Mouse (Mus musculus) layer of hippocampus, postnatal 36 days (tissue): ENCODE measurements at regions not wholly inside any gene's neighbourhood (a gene's known extent, or its start where the extent isn't known, plus 50 kb on each side); places are given as distances from the start of the nearest gene placed in this dataset.

Source experiments
- DNase-seq, 2 experiments: peaks; one replicate each; pipeline ENCODE4 v3.0.0; 2022

GRCm38 (mm10) chr11:112982802-112983591 is 201.0 kb downstream of the Sox9 start:
- DNase-seq, result peak; percentile 55 to 75

- DNase-seq, result no peak
Observed at GRCm38 (mm10) chr11:112986029-112986573, 204.1 kb downstream of the Sox9 start.

- DNase-seq, result no peak
Observed at GRCm38 (mm10) chr11:112987782-112988181, 205.8 kb downstream of the Sox9 start.

GRCm38 (mm10) chr11:112988900-112989299 is 206.9 kb downstream of the Sox9 start:
- no peak for DNase-seq

- no peak for DNase-seq
Observed at GRCm38 (mm10) chr11:112989981-112990512, 208.0 kb downstream of the Sox9 start.

- no peak for DNase-seq
Observed at GRCm38 (mm10) chr11:112990751-112991150, 208.7 kb downstream of the Sox9 start.

GRCm38 (mm10) chr11:112991862-112992261 is 209.8 kb downstream of the Sox9 start:
- no peak for DNase-seq

- no peak for DNase-seq
Observed at GRCm38 (mm10) chr11:112998777-112999583, 217.0 kb downstream of the Sox9 start.

- no peak for DNase-seq
Observed at GRCm38 (mm10) chr11:113001071-113001470, 219.0 kb downstream of the Sox9 start.

GRCm38 (mm10) chr11:113005895-113006294 is 223.9 kb downstream of the Sox9 start:
- no peak for DNase-seq

- DNase-seq, result no peak
Observed at GRCm38 (mm10) chr11:113008521-113008920, 226.5 kb downstream of the Sox9 start.

- DNase-seq, result no peak
Observed at GRCm38 (mm10) chr11:113009376-113009775, 227.4 kb downstream of the Sox9 start.

- DNase-seq, result no peak
Observed at GRCm38 (mm10) chr11:113010906-113011305, 228.9 kb downstream of the Sox9 start.

- no peak for DNase-seq
Observed at GRCm38 (mm10) chr11:113014186-113015010, 232.4 kb downstream of the Sox9 start.

GRCm38 (mm10) chr11:113015686-113016304 is 233.8 kb downstream of the Sox9 start:
- DNase-seq, result no peak

GRCm38 (mm10) chr11:113016801-113017715 is 235.0 kb downstream of the Sox9 start:
- peak; percentile 51 to 64 for DNase-seq

- no peak for DNase-seq
Observed at GRCm38 (mm10) chr11:113021533-113021932, 239.5 kb downstream of the Sox9 start.

GRCm38 (mm10) chr11:113026994-113027393 is 245.0 kb downstream of the Sox9 start:
- DNase-seq, result no peak

- DNase-seq, result no peak
Observed at GRCm38 (mm10) chr11:113028235-113028919, 246.4 kb downstream of the Sox9 start.

GRCm38 (mm10) chr11:113031405-113031804 is 249.4 kb downstream of the Sox9 start:
- DNase-seq, result no peak
